8 mouse cellular contexts compared by ENCODE assay signal in the genomic region with DNA sequence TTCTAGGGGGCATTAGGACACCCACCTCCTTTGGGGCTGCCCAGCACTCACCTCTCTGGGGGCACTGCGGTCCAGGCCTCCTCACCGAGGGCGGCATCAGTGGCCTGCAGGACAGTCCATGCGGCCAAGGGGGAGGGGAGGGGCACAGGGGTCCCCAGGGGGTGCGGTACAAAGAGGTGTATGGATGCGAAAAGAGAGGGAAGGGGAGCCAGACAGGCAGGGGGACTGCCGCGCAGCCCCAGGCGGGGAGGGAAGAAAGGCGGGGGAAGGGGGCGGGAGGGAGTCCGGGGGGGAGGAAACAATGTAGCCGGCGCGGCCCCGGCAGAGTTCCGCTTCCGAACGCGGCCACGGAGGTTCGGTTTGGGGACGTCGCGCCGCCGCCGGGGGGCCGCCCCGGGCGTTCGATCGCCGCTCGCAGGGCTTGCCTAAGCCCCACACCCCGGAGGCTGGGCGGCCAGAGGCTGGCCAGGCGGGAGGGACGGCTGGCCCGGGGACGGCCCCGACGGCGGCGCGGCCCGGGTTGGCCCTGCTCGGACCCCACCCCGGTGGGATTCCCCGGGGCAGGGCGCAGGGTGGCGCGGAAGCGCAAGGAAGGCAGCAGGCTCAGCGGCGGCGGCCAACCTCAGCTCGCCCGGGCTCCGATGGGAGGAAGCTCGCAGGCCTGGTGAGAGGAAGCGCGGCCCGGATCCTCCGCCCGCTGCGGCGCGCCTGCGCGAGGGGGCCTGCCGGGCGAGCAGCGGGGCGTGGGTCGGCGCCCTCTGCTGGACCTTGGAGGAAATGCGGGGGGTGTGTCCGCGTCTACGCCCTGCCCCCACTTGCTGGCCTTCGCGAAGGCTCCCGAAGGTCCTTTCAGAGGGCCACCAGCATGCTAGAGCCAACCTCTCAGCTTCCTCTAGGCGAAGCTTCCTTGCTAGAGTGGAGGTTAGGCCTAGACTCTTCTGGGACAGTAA. TPM values are rescaled to one million over a fixed set of nuclear protein-coding genes. Genes with fewer than 3 reads are reported as not detected.
DNase-seq lines count a peak whose midpoint lies in the region; ATAC-seq and TF ChIP-seq lines count a peak whose summit lies in the region.

No protein-coding gene starts in this region.

- ATAC-seq in forebrain, embryonic 14.5 days, result peak; percentile 92
- peak; percentile 86 for ATAC-seq in liver, postnatal 0 days
- peak; percentile 85 for ATAC-seq in neural tube, embryonic 13.5 days (ENCODE audit: low read depth)

- peaks cover 22% of the 10 kb centered on the region for H3K36me3 ChIP-seq in forebrain, embryonic 14.5 days (ENCODE audit: control insufficient read depth, insufficient read depth, low read length)
- H3K36me3 ChIP-seq in liver, postnatal 0 days (replicated peaks; ENCODE audit: insufficient read depth, low read length), result peaks cover 4% of the 10 kb centered on the region
- peaks cover 10% of the 10 kb centered on the region for H3K36me3 ChIP-seq in neural tube, embryonic 13.5 days

- peak overlapping the region; percentile 92 for H3K4me3 ChIP-seq in forebrain, embryonic 14.5 days (ENCODE audit: low read depth, low read length)
- peak overlapping the region; percentile 90 for H3K4me3 ChIP-seq in liver, postnatal 0 days (ENCODE audit: low read depth, low read length)
- H3K4me3 ChIP-seq in neural tube, embryonic 13.5 days, result peak overlapping the region; percentile 98

- TF ChIP-seq EP300 in liver, postnatal 0 days (IDR thresholded peaks at IDR 0.05; ENCODE audit: low read depth), result no peak

- under 1% methylated on average over 69 of the region's 85 CpGs for WGBS in forebrain, embryonic 14.5 days
- WGBS in liver, postnatal 0 days (ENCODE audit: insufficient replicate concordance), result 9% methylated on average over 54 of the region's 85 CpGs
- WGBS in neural tube, embryonic 13.5 days, result under 1% methylated on average over 83 of the region's 85 CpGs

- peak overlapping the region; percentile 93 for H3K27ac ChIP-seq in forebrain, embryonic 14.5 days (ENCODE audit: low read depth, low read length)
- H3K27ac ChIP-seq in liver, postnatal 0 days (ENCODE audit: low read depth), result peak overlapping the region; percentile 99
- peak overlapping the region; percentile 97 for H3K27ac ChIP-seq in neural tube, embryonic 13.5 days (replicated peaks)

- peak; percentile 92 for TF ChIP-seq CTCF in liver, postnatal 0 days (IDR thresholded peaks at IDR 0.05; ENCODE audit: low read depth)

- H3K9ac ChIP-seq in forebrain, embryonic 14.5 days (ENCODE audit: low read length), result peak overlapping the region; percentile 99
- H3K9ac ChIP-seq in liver, postnatal 0 days (replicated peaks), result peak overlapping the region; percentile 96
- H3K9ac ChIP-seq in neural tube, embryonic 13.5 days, result peak overlapping the region; percentile 100

- no peaks in the 10 kb centered on the region for H3K9me3 ChIP-seq in forebrain, embryonic 14.5 days (replicated peaks; ENCODE audit: control insufficient read depth, low read length)
- H3K9me3 ChIP-seq in liver, postnatal 0 days (ENCODE audit: low read length), result no peaks in the 10 kb centered on the region
- H3K9me3 ChIP-seq in neural tube, embryonic 13.5 days, result no peaks in the 10 kb centered on the region

- peaks cover 27% of the 10 kb centered on the region for H3K4me1 ChIP-seq in forebrain, embryonic 14.5 days (ENCODE audit: control insufficient read depth, insufficient read depth, low read length)
- H3K4me1 ChIP-seq in liver, postnatal 0 days (ENCODE audit: insufficient read depth), result peaks cover 69% of the 10 kb centered on the region
- peaks cover 44% of the 10 kb centered on the region for H3K4me1 ChIP-seq in neural tube, embryonic 13.5 days (replicated peaks)

- no peaks in the 10 kb centered on the region for H3K27me3 ChIP-seq in forebrain, embryonic 14.5 days (replicated peaks; ENCODE audit: control insufficient read depth, insufficient read depth, low read length)
- no peaks in the 10 kb centered on the region for H3K27me3 ChIP-seq in liver, postnatal 0 days (ENCODE audit: insufficient read depth, low read length)
- H3K27me3 ChIP-seq in neural tube, embryonic 13.5 days, result no peaks in the 10 kb centered on the region

- H3K4me2 ChIP-seq in forebrain, embryonic 14.5 days (ENCODE audit: low read length), result peak overlapping the region; percentile 98
- peak overlapping the region; percentile 93 for H3K4me2 ChIP-seq in liver, postnatal 0 days (ENCODE audit: low read depth, low read length)
- H3K4me2 ChIP-seq in neural tube, embryonic 13.5 days, result peak overlapping the region; percentile 94

- intact Hi-C loops in heart, postnatal 14 days (cut with DNase I), result loop anchor here (1.0 kb wide), 1 partner anchor 16 kb away; no protein-coding TSS in a partner anchor

- peak; percentile 84 for DNase-seq in ES-CJ7 (ENCODE audit: low read depth, low spot score)
- peak; percentile 89 for DNase-seq in cerebellum, adult 11 months
- peak; percentile 93 for DNase-seq in forebrain, embryonic 14.5 days (ENCODE audit: low spot score)
- DNase-seq in heart, postnatal 14 days, result peak; percentile 96 to 98
- peak; percentile 90 for DNase-seq in layer of hippocampus, adult 11-12 months (ENCODE audit: low spot score)
- peak; percentile 95 for DNase-seq in liver, postnatal 0 days
- peak; percentile 64 for DNase-seq in telencephalon, adult 2 months (ENCODE audit: low read depth, low spot score)

RNA-seq across cellular contexts. Expression of a gene that starts 8.2 kb away (rescaled TPM):
- 29.2 and 29.3 TPM in 2 replicates for polyA plus RNA-seq in forebrain, embryonic 14.5 days (2014; fragmentation: Nextera tagmentation; extraction: Ambion mirVana)
- 10 to 100 TPM; 26.9 to 34.1 TPM for total RNA-seq in heart, postnatal 14 days (2021)
- 13.6 and 15.5 TPM in 2 replicates for polyA plus RNA-seq in liver, postnatal 0 days (2015; fragmentation: Nextera tagmentation; extraction: Ambion mirVana)
- 43.7 and 43.9 TPM in 2 replicates for polyA plus RNA-seq in neural tube, embryonic 13.5 days (2015; fragmentation: Nextera tagmentation; extraction: Ambion mirVana)

RNA-seq across cellular contexts. Expression of a gene that starts 24.6 kb away (rescaled TPM):
- polyA plus RNA-seq in forebrain, embryonic 14.5 days (2014; fragmentation: Nextera tagmentation; extraction: Ambion mirVana), result not detected in 2 replicates
- total RNA-seq in heart, postnatal 14 days (2021), result not detected
- polyA plus RNA-seq in liver, postnatal 0 days (2015; fragmentation: Nextera tagmentation; extraction: Ambion mirVana), result not detected in 2 replicates
- not detected in 2 replicates for polyA plus RNA-seq in neural tube, embryonic 13.5 days (2015; fragmentation: Nextera tagmentation; extraction: Ambion mirVana)

RNA-seq across cellular contexts. Expression of a gene that starts 38.3 kb away (rescaled TPM):
- polyA plus RNA-seq in forebrain, embryonic 14.5 days (2014; fragmentation: Nextera tagmentation; extraction: Ambion mirVana), result not detected in 2 replicates
- not detected for total RNA-seq in heart, postnatal 14 days (2021)
- polyA plus RNA-seq in liver, postnatal 0 days (2015; fragmentation: Nextera tagmentation; extraction: Ambion mirVana), result 19.9 and 30.7 TPM in 2 replicates
- not detected in 2 replicates for polyA plus RNA-seq in neural tube, embryonic 13.5 days (2015; fragmentation: Nextera tagmentation; extraction: Ambion mirVana)

RNA-seq across cellular contexts. Expression of a gene that starts 39.1 kb away (rescaled TPM):
- polyA plus RNA-seq in forebrain, embryonic 14.5 days (2014; fragmentation: Nextera tagmentation; extraction: Ambion mirVana), result 0.34 and 0.36 TPM in 2 replicates
- not detected for total RNA-seq in heart, postnatal 14 days (2021)
- not detected in 2 replicates for polyA plus RNA-seq in liver, postnatal 0 days (2015; fragmentation: Nextera tagmentation; extraction: Ambion mirVana)
- polyA plus RNA-seq in neural tube, embryonic 13.5 days (2015; fragmentation: Nextera tagmentation; extraction: Ambion mirVana), result not detected in 2 replicates

RNA-seq across cellular contexts. Expression of a gene that starts 42.5 kb away (rescaled TPM):
- polyA plus RNA-seq in forebrain, embryonic 14.5 days (2014; fragmentation: Nextera tagmentation; extraction: Ambion mirVana), result 0.19 TPM in 1 of 2 replicates, not detected in the other
- not detected for total RNA-seq in heart, postnatal 14 days (2021)
- 2.2 and 4.3 TPM in 2 replicates for polyA plus RNA-seq in liver, postnatal 0 days (2015; fragmentation: Nextera tagmentation; extraction: Ambion mirVana)
- polyA plus RNA-seq in neural tube, embryonic 13.5 days (2015; fragmentation: Nextera tagmentation; extraction: Ambion mirVana), result 0.15 TPM in 1 of 2 replicates, not detected in the other

Comparison
In these comparisons a context has a peak if more than half of its experiments do, and no peak if none do; other contexts are left out.
1. Peak in every context shown above with its lines: DNase-seq, ATAC-seq, H3K4me3 ChIP-seq and H3K27ac ChIP-seq.
2. RNA of a gene that starts 38.3 kb away (polyA plus RNA-seq): 19.9 to 30.7 TPM in liver, postnatal 0 days; not detected in forebrain, embryonic 14.5 days and not detected in neural tube, embryonic 13.5 days; every median in the first group is over 10 times any median in the second.